Mouse (Mus musculus): Measurements from ENCODE around the gene Teddm3.
"Not testable (repeated sequence)": the region's sequence is repeated elsewhere in the genome, so short reads cannot be mapped to it uniquely, and the experiment has no call there.

The Teddm3 gene

GRCm38 (mm10) chr16:21153900-21154299, at the start of gene Teddm3:
Teddm3 (minus strand) TSS chr16:21154000.
- in situ Hi-C loops (cut with MboI, MseI) = loop anchor here (5.0 kb wide), 1 partner anchor 227 kb away; no protein-coding TSS in a partner anchor

- in situ Hi-C loops (cut with MboI, MseI) = no loop called here
These were observed 48.9 kb upstream of the Teddm3 start for GRCm38 (mm10) chr16:21202731-21203130.

GRCm38 (mm10) chr16:21199426-21199825, 45.6 kb upstream of the Teddm3 start:
- in situ Hi-C loops (cut with MboI, MseI) = loop anchor here (5.0 kb wide), 1 partner anchor 193 kb away; no protein-coding TSS in a partner anchor

GRCm38 (mm10) chr16:21198529-21198928, 44.7 kb upstream of the Teddm3 start:
- in situ Hi-C loops (cut with MboI, MseI) = loop anchor here (5.0 kb wide), 1 partner anchor 194 kb away; no protein-coding TSS in a partner anchor

DNA sequence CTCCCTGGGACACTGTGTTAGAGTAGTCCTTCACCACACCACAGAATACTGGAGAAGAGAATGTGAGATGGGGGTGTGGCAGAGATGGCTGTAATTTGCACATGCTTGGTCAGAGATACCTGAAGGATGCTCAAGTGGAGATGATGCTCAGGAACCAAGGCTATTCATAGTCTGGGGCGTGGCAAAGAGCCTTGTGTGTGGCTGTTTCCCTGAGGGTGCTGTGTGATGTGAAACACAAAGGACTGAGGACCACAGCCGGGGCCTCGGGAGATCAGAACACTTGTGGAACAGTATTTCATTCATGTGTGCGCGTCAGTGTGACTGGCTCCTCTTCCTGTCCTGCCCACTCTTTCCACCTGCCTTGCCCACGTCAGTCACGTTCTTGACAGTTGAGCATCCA, 44.2 kb upstream of the Teddm3 start:
- in situ Hi-C loops (cut with MboI, MseI) = loop anchor here (5.0 kb wide), 1 partner anchor 194 kb away; no protein-coding TSS in a partner anchor

DNA sequence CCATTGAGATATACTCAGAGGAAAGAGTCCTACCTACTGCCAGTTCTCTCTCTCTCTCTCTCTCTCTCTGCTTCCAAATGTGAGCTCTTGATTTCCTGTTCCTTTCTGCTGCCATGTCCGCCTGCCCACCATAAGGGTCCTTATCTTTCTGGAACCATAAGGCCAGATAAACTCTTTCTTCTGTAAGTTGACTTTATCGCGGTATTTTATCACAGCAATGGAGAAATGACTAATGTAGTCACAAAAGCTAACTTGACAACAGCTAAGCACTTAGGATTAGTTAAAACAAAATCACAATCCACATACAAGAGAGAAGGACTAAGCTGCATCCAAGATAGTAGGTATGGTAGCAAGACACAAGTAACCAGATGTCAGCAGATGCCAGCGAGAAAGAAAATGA, 43.7 kb upstream of the Teddm3 start:
- in situ Hi-C loops (cut with MboI, MseI) = loop anchor here (5.0 kb wide), 1 partner anchor 195 kb away; no protein-coding TSS in a partner anchor

- in situ Hi-C loops (cut with MboI, MseI) = loop anchor here (5.0 kb wide), 1 partner anchor 196 kb away; no protein-coding TSS in a partner anchor
These were observed 42.8 kb upstream of the Teddm3 start for GRCm38 (mm10) chr16:21196576-21196975.

DNA sequence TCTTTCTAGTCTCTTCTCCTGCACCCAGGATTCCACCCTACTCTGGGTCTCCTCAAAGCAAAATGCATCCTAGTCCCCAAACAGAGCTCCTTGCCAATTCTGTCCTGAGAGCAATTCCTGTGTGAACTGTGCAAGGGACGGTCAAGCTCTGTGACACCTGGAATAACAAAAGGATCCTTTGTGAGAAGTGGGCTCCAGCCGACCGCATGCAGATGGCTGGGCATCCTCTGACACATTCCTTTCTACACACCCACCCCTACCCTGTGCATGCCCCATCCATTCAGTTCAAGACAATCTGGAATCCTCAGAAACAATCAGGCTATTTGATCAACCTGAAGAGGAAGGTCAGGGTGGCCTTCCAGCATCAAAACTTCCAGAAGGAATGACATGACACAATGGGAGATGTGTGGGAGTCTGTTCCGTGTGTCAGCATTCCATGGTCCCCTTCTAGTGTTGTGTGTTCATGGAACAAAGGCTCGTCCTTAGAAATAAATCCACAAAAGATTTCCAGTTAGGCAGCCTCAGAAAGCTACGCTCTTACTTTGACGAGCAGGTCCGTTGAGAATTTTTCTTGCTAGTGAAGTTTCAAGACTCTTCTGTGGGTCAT, 41.6 kb upstream of the Teddm3 start:
- in situ Hi-C loops (cut with MboI, MseI) = loop anchor here (5.0 kb wide), 1 partner anchor 197 kb away; no protein-coding TSS in a partner anchor

DNA sequence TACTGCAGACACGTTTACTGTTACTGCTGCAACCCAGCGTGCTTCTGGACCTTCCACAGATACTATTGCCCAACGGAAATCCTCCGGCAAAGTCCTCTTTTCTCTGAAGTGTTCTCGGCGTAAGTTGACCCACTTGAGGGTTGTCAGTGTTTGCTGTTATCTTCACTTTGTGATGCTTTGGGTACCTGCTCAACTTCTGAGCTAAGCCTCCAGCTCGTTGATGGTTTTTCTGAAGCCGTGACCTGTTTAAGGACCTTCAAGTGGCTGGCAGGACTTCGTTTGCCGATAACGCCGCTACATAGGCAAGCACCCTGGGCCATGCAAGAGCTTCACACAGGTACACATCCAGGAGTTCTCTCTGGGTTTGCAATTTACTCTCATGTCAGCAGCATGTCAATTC, 40.4 kb upstream of the Teddm3 start:
- in situ Hi-C loops (cut with MboI, MseI) = no loop called here

- in situ Hi-C loops (cut with MboI, MseI) = no loop called here
These were observed 38.9 kb upstream of the Teddm3 start for GRCm38 (mm10) chr16:21192509-21193354.

- in situ Hi-C loops (cut with MboI, MseI) = no loop called here
These were observed 37.8 kb upstream of the Teddm3 start for GRCm38 (mm10) chr16:21191569-21191968.

GRCm38 (mm10) chr16:21188345-21188744, 34.5 kb upstream of the Teddm3 start:
- in situ Hi-C loops (cut with MboI, MseI) = no loop called here

DNA sequence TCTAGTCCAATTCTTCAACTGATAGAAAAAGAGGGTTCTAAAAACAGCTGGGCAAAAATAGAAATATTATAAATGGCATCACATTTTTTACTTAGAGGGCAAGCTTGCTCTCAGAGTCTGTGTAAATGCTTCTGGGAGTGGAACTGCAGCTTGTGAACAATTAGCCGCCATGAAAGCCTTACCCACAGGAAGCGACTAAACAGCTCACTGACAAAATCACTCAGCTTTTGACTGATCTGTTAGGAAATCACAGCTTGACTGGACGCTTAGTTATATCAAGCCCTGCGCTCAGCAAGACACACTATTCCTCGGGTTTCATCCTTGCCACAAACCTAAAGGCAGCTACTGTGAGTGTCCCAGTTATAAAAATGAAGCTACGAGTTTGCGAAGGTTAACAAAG, 33.8 kb upstream of the Teddm3 start:
- in situ Hi-C loops (cut with MboI, MseI) = no loop called here

- in situ Hi-C loops (cut with MboI, MseI) = no loop called here
These were observed 30.9 kb upstream of the Teddm3 start for GRCm38 (mm10) chr16:21184697-21185096.

DNA sequence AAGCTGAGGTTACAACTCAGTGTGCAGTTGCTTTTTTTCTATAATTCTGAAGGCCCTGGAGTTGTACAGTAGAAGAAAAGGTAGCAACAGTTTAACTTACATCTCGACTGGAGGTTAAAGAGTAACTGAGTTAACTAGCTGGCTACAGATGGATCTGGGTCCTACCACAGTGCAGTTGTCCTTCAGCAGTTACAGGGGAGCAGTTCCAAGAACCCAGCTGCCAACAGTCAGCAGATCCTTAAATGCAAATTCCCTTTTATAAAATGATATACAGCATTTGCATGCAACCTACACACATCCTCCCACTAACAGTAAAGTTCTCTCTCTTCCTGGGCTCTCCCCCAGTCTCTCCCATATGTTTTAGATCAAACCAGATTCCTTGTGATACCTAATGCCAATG, 28.3 kb upstream of the Teddm3 start:
- in situ Hi-C loops (cut with MboI, MseI) = no loop called here

- in situ Hi-C loops (cut with MboI, MseI) = no loop called here
These were observed 21.4 kb upstream of the Teddm3 start for GRCm38 (mm10) chr16:21175236-21175635.

DNA sequence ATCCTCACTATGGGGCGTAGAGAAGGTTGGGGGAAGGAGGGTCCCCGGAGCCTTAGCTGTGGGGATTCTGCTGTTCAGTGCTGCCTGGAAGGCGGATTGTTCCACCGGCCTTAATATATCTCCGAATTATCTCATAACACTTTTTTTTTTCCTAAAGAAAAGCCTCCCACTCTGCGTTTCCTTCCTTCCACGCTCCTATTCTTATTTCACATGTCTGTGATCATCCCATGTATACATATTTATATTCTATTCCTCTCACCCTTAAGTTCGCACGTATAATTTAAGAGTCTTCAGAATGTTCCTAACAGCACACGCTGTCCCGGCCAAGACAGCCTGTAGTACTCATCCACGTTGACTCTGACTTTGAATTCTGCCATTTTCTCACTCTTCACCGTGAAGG, 14.9 kb upstream of the Teddm3 start:
- in situ Hi-C loops (cut with MboI, MseI) = loop anchor here (10.0 kb wide), 1 partner anchor 264 kb away; no protein-coding TSS in a partner anchor

DNA sequence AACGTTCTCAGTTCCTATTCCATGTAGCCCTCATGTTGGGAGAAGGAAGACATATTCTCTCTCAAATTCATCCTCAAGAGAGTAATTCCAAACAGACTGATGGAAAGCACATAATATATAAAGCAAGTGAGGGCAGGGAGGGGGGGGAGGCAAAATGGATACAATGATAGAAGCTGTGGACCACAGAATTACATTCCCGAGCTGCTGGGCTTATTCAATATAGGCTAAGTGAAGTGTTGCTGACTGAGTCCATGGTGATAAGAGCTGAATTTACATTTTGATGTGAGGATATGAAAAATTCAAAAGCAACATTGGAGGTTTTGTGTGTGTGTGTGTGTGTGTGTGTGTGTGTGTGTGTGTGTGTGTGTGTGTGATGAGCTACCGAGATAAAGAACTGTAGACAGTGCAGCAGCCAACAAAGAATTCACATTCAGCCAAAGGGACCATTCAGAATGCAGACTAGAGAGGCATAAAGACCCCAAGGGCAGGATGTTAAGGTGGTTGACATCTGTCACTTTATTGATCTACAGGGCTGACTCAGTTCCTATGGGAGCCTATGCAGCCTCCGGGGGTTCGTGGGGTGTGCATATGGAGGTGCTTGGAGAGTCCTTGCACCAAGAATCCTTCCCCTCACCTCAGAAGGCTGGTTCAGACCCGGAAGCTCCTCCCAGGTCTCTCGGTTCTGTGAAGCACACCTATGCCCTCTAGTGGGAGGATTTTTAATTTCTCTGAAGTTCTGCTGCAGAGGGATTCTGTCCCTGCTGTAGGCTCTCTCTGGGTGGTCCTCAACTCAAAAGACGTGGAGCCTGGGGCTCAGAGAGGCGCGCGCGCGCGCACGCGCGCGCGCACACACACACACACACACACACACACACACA, 11.8 kb upstream of the Teddm3 start:
- in situ Hi-C loops (cut with MboI, MseI) = loop anchor here (10.0 kb wide), 1 partner anchor 261 kb away; no protein-coding TSS in a partner anchor

DNA sequence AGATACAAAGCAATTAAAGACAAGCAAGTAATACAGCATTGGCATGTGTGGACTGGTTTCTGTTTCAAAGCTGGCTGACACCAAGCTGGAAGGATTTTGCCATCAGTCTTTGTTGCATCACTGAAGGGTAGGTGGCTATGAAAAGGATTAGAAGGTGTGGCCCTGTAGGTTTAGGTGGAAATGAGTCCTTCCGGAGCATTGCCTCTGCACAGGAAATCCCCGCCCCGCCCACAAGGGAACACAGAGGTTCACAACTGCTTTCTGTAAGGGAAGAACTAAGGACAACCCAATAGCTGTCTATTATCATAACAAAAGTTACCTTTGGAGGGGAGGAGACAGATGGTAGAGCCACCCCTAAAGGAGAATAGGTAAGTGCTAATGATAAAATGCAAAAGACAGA, 9.6 kb upstream of the Teddm3 start:
- in situ Hi-C loops (cut with MboI, MseI) = loop anchor here (10.0 kb wide), 1 partner anchor 259 kb away; no protein-coding TSS in a partner anchor

DNA sequence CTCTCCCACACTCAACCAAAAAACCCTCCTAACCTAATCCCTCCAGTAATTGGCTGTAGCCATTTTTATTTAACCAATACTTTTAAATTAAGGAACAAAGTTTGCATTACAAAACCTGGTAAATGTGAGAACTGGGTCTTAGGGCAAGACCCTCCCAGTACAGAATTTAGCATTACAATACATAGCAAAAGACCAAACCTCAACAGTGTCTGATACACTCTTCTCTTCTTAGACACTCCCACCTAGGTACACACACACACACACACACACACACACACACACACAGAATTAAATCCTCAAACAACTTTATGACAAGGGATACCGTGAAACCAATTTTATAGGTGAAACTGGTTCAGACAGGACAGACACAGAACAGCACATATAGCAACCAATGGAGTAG, 5.4 kb upstream of the Teddm3 start:
- in situ Hi-C loops (cut with MboI, MseI) = not testable (repeated sequence)

DNA sequence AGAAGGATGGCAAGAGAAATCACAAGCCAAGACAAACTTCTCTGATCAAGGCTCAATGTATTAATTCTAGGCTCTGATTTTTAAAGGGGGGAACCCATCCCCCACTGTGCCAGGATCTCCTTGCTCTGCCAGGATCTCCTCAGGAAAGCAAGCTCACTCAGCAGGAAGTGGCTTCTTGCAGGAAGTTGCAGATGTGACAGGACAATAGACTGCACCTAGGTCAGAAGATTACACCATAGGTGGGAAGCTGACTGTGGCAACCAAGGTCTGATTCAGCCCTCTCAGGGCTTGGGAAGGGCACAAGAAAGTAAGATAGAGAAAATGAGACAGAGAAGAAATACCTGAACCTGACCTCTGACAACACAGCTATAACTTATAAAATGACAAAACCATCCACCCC, 2.5 kb upstream of the Teddm3 start:
- in situ Hi-C loops (cut with MboI, MseI) = not testable (repeated sequence)
